Mouse (Mus musculus) B cell, adult 2 months (primary cell): ENCODE results near the gene Fam118b.

Source experiments
- DNase-seq, 2 experiments: peaks; one replicate each; pipeline ENCODE4 v3.0.0; 2022

Gene Fam118b

DNA sequence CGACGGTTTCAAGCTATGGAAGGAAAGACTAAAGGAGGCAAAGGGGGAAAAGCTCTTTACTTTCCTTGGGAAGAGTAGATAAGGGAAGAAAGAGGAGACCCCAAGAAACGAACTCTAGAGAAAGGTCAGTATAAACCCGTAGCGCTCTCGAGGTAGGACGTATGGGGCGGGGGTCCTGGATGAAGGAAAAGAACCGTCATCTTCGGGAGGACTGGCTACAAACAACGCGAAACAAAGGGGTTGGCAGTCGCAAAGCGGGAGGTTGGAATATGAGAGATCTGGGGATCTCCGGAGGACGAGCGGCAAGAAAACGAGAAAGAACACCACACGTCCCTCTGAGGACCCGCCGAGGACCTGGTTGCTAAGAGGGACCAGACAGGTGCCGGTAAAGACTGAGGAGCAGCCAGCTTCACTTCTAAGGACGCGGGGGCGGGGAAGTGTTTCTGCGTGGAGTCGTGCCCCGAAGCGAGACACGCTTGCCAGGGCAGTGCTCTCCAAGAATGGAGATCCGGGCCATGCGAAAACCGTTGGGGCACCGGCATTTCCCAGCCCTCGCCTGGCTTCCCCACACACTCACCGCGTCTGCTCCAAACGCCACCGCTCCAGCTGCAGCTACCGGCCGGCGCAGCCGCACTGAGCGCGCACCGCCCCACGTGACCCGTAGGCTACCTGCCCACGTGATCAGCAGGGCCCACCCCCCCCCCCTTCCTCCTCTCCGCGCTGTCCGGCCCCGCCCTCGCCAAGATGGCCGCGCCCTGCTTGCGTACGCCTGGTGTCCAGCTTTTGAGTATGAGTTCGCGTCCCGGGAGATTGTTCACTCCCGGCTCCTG is at the start of gene Fam118b, which contains the start of gene Rpusd4:
Fam118b (minus strand) TSS at position 660 of the 830 bp plus-strand sequence.
Rpusd4 (plus strand) TSS at position 720 of the 830 bp plus-strand sequence.
- DNase-seq, result peak; percentile 91

GRCm38 (mm10) chr9:35316771-35317211 is 49.2 kb upstream of the Fam118b start:
- DNase-seq, result no peak

- no peak for DNase-seq
Measured at GRCm38 (mm10) chr9:35314254-35314653, 46.6 kb upstream of the Fam118b start.

DNA sequence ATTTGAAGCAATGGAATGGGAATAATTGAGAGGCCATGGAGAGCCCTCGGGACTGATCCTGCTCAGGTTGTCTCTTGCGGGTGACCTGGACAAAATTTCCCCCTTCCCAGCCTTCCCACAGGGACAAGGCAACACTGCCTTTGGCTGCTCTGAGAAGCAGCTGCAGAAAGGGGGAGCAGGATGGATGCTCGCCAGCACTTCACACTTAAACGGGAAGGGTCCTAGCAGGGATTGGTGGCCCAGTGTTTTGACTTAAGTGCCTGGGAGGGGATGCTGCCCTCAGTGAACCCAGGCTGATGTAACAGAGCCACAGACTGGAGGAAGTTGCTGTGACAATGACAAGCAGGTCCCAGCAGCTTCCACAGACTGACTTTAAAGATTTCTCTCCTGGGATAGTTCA is 46.0 kb upstream of the Fam118b start:
- DNase-seq, result no peak

DNA sequence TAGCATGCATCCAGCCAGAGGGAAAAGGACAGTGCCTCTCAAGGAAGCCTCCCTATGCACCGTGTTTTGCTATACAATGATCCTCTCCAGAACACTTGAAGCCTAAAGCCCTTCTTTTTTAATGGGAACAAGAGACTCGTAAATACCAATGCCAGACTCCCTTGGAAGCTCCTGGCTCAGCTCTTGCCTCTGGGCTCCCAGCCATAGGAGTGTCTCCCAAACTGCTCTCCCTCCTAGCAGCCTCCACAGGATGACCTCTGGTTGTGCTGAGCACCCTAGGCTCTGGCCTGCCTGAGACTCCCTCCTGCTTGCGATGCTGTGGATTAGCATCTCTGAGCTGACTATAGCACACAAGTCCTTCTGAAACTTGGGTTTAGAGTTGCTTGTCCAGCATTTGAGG is 44.9 kb upstream of the Fam118b start:
- DNase-seq, result no peak

DNA sequence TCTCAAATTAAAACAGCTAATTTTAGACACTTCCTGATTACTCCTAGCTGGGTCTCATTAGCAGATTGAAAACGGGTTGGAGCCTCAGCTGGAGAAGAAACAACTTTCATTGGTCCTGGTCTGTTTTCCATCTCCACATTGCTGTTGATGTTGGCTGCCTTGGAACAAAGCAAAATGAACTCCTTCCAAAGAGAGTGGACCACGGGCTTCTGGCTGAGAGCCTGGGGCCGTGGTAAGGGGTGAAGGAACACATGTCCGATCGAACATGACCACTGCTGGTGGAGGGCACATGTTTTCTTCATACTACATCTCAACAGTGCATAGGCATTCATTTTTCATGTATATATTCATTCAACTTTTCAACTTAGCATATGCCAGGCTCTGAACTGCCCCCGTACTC is 42.8 kb upstream of the Fam118b start:
- DNase-seq, result no peak

DNA sequence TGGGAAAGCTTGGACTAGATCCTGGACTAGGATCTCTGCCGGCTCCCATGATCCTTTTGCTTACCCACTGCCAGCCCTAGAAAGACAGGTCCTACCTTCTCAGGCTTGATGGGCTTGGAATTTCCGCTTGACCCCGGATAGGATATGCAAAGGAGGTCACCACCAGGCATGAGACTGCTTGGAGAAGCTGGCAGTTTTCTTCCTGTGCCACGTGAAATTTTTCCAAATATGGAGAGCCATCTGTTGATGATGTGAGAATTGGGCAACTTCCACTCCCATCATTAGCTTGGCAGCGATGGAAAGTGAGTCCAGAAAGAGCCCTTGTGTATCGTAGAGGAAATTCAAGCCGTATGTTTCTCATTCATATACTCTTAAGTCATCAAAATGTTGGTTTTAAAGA is 39.9 kb upstream of the Fam118b start:
- DNase-seq, result no peak

DNA sequence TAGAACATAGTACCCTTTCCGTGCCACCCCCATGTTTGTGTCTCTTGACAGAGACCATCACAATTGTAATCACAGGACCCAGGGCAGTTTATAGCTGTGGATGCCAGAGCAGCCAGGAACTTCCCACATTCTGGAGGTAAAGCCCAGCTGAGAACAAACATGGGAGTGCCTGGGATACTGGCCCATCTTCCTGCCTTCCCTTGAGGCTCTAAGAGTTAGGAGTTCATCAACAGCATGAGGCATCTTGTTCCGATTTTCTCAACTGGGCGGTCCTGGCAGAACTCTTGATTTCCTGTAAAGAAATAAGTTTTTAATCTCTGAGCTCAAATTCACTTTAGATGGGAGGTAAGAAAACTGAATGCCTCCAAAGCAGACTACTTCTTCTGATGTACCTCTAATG is 34.6 kb upstream of the Fam118b start:
- no peak for DNase-seq

GRCm38 (mm10) chr9:35297791-35298190 is 30.2 kb upstream of the Fam118b start:
- DNase-seq, result no peak

DNA sequence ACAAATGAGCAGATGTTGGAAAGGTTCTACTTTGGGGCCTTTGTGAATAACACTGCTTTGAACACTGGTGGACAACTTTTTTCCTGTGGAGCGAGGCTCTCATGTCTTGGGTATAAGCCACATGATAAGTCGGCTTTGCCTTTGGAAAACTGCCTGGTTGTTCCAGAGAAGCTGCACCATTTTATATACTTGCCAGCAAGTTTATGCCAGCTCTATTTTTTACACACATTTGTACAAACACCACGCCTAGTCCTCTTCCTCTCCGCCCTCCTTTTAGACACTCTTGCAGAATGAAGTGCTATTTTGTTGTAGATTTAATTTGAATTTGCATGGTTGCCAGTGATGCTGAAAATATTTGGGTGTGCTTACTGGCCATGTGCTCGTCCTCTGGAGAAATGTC is 25.9 kb upstream of the Fam118b start:
- DNase-seq, result no peak

DNA sequence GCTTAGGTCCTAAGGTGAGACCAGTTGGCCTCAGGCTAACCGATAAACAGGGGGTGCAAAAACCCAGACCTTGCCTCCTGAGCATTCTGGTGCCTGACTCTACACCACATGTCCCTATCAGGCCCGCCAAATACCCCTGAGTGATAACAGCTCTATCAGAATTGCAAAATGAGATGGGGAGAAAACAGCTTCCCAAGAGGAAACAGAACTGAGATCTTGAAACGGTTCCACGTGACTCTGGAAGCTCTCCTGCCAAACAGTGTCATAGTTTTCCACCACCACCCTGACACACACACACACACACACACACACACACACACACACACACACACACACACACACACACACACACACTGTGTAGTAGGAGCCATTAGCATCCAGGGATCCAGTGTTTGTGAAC is 23.3 kb upstream of the Fam118b start:
- no peak for DNase-seq

DNA sequence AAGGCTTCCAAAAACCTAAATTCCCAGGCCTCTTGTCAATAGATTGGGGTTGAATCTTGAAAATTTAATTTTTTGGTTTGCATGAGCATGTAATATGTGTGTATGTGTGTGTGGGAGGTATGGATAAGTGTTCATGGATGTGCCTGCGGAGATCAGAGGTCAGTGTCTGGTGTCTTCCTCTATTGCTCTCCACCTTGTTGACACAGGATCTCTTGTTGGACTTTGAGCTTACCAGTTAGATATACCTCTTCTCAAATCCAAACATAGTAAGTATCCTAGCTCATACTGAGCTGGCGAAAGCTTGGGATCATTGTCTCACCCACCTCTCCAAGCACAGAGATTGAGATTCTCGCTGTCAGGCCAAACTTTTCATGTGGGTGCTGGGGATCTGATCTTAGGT is 22.8 kb upstream of the Fam118b start:
- no peak for DNase-seq

GRCm38 (mm10) chr9:35289992-35290391 is 22.4 kb upstream of the Fam118b start:
- no peak for DNase-seq

GRCm38 (mm10) chr9:35286351-35286750 is 18.7 kb upstream of the Fam118b start:
- DNase-seq, result no peak

GRCm38 (mm10) chr9:35284351-35284750 is 16.7 kb upstream of the Fam118b start:
- no peak for DNase-seq

- DNase-seq, result no peak
Measured at GRCm38 (mm10) chr9:35283415-35284069, 15.9 kb upstream of the Fam118b start.

GRCm38 (mm10) chr9:35282851-35283200 is 15.2 kb upstream of the Fam118b start:
- no peak for DNase-seq

GRCm38 (mm10) chr9:35282006-35282850 is 14.6 kb upstream of the Fam118b start:
- peak; percentile 76 to 77 for DNase-seq

- DNase-seq, result no peak
Measured at GRCm38 (mm10) chr9:35278451-35278850, 10.8 kb upstream of the Fam118b start.

DNA sequence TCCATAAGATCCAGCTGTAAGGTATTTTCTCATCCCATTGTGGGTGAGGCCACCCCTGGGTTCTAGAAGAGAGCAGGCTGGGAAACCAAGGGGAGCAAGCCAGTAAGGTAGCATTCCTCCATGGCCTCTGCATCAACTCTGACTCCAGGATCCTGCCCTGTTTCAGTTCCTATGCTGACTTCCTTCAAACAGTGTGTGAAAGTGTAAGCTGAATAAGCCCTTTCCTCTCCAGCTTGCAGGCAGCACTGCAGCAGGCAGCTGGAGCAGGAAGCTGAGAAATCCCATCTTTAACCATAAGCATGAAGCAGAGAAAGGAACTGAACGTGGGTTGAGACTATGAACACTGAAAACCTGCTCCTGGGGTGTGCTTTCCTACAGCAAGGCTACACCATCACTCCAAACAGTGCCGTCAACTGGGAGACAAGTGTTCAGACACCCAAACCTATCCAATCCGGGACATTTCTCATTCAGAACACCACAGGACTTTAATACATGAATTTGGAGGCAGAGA is 10.3 kb upstream of the Fam118b start:
- DNase-seq, result no peak

GRCm38 (mm10) chr9:35267976-35268715 is 541 bp upstream of the Fam118b start:
- no peak for DNase-seq

GRCm38 (mm10) chr9:35264509-35264908 is 3.1 kb downstream of the Fam118b start:
- no peak for DNase-seq
